Mouse (Mus musculus) common myeloid progenitor, adult 5-6 weeks (primary cell): ENCODE data around the gene Fam76b. TPM values are rescaled to one million over a fixed set of nuclear protein-coding genes. Genes with fewer than 3 reads are reported as not detected.
"Not testable (repeated sequence)": the region's sequence is repeated elsewhere in the genome, so short reads cannot be mapped to it uniquely, and the experiment has no call there.

Experiments used
- ATAC-seq: replicated peaks from 2 replicates; pipeline ENCODE4 v1.8.0; 2016; ENCODE audit warnings: low read depth, mild to moderate bottlenecking, moderate TSS enrichment, inconsistent platforms; ENCODE audit not compliant: poor library complexity, severe bottlenecking
- total RNA-seq: library from RNA; stranded (forward); fragments of 200-1000, 187-1606 nt; gene quantifications from 2 replicates; pipeline ENCODE4 v1.2.3, GENCODE M21; 2017

The Fam76b gene
- total RNA-seq: 75.9 and 77.2 TPM in 2 replicates

GRCm38 (mm10) chr9:13827406-13828086 is at the start of gene Fam76b:
TSS of gene Fam76b (plus strand) at chr9:13827716.
- ATAC-seq: peak; percentile 79

GRCm38 (mm10) chr9:13781985-13782384 is 45.5 kb upstream of the Fam76b start:
- ATAC-seq: no peak

GRCm38 (mm10) chr9:13790864-13791263 is 36.7 kb upstream of the Fam76b start:
- not testable (repeated sequence) for ATAC-seq

- no peak for ATAC-seq
These were observed 33.2 kb upstream of the Fam76b start for GRCm38 (mm10) chr9:13794302-13794701.

GRCm38 (mm10) chr9:13794756-13795155 is 32.8 kb upstream of the Fam76b start:
- ATAC-seq: no peak

- no peak for ATAC-seq
These were observed 23.0 kb upstream of the Fam76b start for GRCm38 (mm10) chr9:13804480-13804879.

GRCm38 (mm10) chr9:13806854-13807253 is 20.7 kb upstream of the Fam76b start:
- ATAC-seq: no peak

- no peak for ATAC-seq
These were observed 19.9 kb upstream of the Fam76b start for GRCm38 (mm10) chr9:13807657-13808056.

- peak; percentile 74 for ATAC-seq
These were observed 17.6 kb upstream of the Fam76b start for GRCm38 (mm10) chr9:13809937-13810336.

- ATAC-seq: no peak
These were observed 9.1 kb upstream of the Fam76b start for GRCm38 (mm10) chr9:13818369-13818768.

- ATAC-seq: 0 out of 2 replicates have a peak, but pooled peaks have one; percentile 22
These were observed 6.7 kb upstream of the Fam76b start for GRCm38 (mm10) chr9:13820774-13821173.

GRCm38 (mm10) chr9:13825896-13826295 is 1.6 kb upstream of the Fam76b start:
- ATAC-seq: no peak

GRCm38 (mm10) chr9:13826391-13826805 is 1.1 kb upstream of the Fam76b start:
- ATAC-seq: no peak

- peak; percentile 79 for ATAC-seq
These were observed 597 bp upstream of the Fam76b start, which contains the start of gene Cep57 for GRCm38 (mm10) chr9:13826832-13827405. TSS of gene Cep57 (minus strand) at chr9:13827107.

GRCm38 (mm10) chr9:13828087-13828441 is 548 bp downstream of the Fam76b start:
- ATAC-seq: peak; percentile 1; the same call in 1 of the 2 replicates

GRCm38 (mm10) chr9:13835256-13835655 is 7.7 kb downstream of the Fam76b start:
- ATAC-seq: peak; percentile 88

- no peak for ATAC-seq
These were observed 9.2 kb downstream of the Fam76b start for GRCm38 (mm10) chr9:13836726-13837125.

- ATAC-seq: no peak
These were observed 20.1 kb downstream of the Fam76b start for GRCm38 (mm10) chr9:13847591-13847990.

- ATAC-seq: peak; percentile 97
These were observed 21.3 kb downstream of the Fam76b start for GRCm38 (mm10) chr9:13848481-13849480.

GRCm38 (mm10) chr9:13853876-13854275 is 26.4 kb downstream of the Fam76b start:
- ATAC-seq: peak; percentile 28; the same call in 1 of the 2 replicates
